Mouse (Mus musculus): ENCODE measurements around the gene Pvr. TPM values are rescaled to one million over a fixed set of nuclear protein-coding genes. Genes with fewer than 3 reads are reported as not detected.

The Pvr gene
- total RNA-seq (2023; ENCODE audit: inconsistent age): 15.8 to 22.5 TPM (median 19.3 TPM) in 4 replicates

DNA sequence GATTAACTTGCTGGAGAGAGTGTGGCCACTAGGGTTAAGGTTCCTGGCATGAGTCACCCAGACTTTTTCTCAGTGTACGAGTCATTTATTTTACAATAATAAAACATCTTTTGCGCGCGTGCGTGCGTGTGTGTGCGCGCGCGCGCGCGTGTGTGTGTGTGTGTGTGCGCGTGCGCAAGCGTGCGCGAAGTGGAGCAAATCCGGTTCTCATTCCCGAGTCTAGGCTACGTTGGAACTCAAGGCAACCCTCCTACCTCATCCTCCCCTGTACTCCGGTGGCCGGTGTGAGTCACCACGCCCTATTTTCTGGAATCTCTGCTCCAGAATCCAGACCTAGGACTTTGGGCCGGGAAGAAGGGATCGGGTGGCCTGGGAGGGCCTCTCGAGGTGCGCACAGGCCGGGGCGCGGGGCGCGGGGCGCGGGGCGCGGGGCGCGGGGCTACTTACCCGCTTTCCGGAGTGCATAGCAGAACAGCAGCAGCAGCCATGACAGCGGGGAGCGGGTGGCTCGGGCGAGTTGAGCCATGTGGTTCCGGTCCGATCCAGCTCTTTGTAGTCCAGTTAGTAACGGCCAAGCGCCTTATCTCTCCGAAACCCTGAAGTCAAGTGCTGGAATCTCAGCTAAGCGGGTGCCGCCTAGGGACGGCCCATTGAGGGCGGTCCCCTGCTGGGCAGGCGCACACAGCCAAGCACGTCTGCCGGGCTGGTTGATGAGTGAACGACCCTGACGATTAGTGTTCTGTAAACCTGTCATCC, at the start of gene Pvr:
TSS of gene Pvr (minus strand) at position 655 of the 756 bp plus-strand sequence.

GRCm38 (mm10) chr7:19964985-19965579, 44.1 kb upstream of the Pvr start, which contains the start of gene Ceacam20:
TSS of gene Ceacam20 (plus strand) at chr7:19965412.

GRCm38 (mm10) chr7:19950589-19950988, 29.6 kb upstream of the Pvr start, which contains the start of gene Igsf23:
TSS of gene Igsf23 (minus strand) at chr7:19950756.

GRCm38 (mm10) chr7:19887849-19888248, 33.1 kb downstream of the Pvr start, which contains the start of gene Ceacam19:
TSS of gene Ceacam19 (minus strand) at chr7:19887965.

DNA sequence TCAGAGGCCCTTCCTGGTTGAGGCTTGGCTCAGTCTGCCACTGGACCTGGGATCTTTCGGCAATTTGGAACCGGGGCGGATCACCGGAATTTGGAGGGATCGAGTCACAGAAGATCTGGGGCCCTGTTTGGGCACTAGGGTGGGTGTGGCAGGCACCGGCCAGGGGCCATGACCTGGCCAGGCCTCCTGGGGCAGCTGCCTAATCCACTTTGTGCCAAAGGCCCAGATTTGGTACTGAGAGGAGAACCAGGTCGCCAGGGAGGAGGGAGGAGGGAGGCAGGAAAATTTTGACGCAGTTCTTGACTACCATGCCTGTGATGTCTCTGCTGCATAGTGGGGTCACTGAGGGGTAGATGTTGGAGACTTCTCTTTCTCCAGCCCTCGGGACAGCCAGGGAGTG, 59.8 kb downstream of the Pvr start, which contains the start of gene Ceacam16:
TSS of gene Ceacam16 (minus strand) at position 101 of the 400 bp plus-strand sequence.

Other genes starting within 250 kb of the Pvr start
- gene Apoc2, start 243.2 kb downstream of the Pvr start, total RNA-seq (2023; ENCODE audit: inconsistent age): not detected in 4 replicates
- not detected in 4 replicates for gene Gm44805, start 239.7 kb downstream of the Pvr start, total RNA-seq (2023; ENCODE audit: inconsistent age)
- not detected in 4 replicates for gene Apoc4, start 239.7 kb downstream of the Pvr start, total RNA-seq (2023; ENCODE audit: inconsistent age)
- gene Apoc1, start 228.5 kb downstream of the Pvr start, total RNA-seq (2023; ENCODE audit: inconsistent age): 1.9 to 4.3 TPM (median 2.0 TPM) in 3 of 4 replicates, not detected in the other
- gene Apoe, start 222.0 kb downstream of the Pvr start, total RNA-seq (2023; ENCODE audit: inconsistent age): 84.7 to 201 TPM (median 96.1 TPM) in 4 replicates
- gene Tomm40, start 205.7 kb downstream of the Pvr start, total RNA-seq (2023; ENCODE audit: inconsistent age): 52.3 to 57.5 TPM (median 53.4 TPM) in 4 replicates
- gene Nectin2, start 170.7 kb downstream of the Pvr start, total RNA-seq (2023; ENCODE audit: inconsistent age): 0.51 TPM in 1 of 4 replicates, not detected in the others
- 0.27 TPM in 1 of 4 replicates, not detected in the others for gene Bcam, start 150.1 kb downstream of the Pvr start, total RNA-seq (2023; ENCODE audit: inconsistent age)
- 0.78 to 1.3 TPM (median 0.86 TPM) in 3 of 4 replicates, not detected in the other for gene Cblc, start 124.4 kb downstream of the Pvr start, total RNA-seq (2023; ENCODE audit: inconsistent age)
- 66.2 to 80.5 TPM (median 75.1 TPM) in 4 replicates for gene Bcl3, start 98.4 kb downstream of the Pvr start, total RNA-seq (2023; ENCODE audit: inconsistent age)
- gene Gm19345, start 69.2 kb downstream of the Pvr start, total RNA-seq (2023; ENCODE audit: inconsistent age): not detected in 4 replicates
- 15.4 to 22.5 TPM (median 16.2 TPM) in 4 replicates for gene Ceacam16, start 59.9 kb downstream of the Pvr start, total RNA-seq (2023; ENCODE audit: inconsistent age)
- not detected in 4 replicates for gene Ceacam19, start 33.2 kb downstream of the Pvr start, total RNA-seq (2023; ENCODE audit: inconsistent age)
- not detected in 4 replicates for gene Igsf23, start 29.6 kb upstream of the Pvr start, total RNA-seq (2023; ENCODE audit: inconsistent age)
- gene Ceacam20, start 44.3 kb upstream of the Pvr start, total RNA-seq (2023; ENCODE audit: inconsistent age): not detected in 4 replicates
- not detected in 4 replicates for gene Nlrp9b, start 70.3 kb upstream of the Pvr start, total RNA-seq (2023; ENCODE audit: inconsistent age)
- gene Vmn1r91, start 178.5 kb upstream of the Pvr start, total RNA-seq (2023; ENCODE audit: inconsistent age): not detected in 4 replicates
- not detected in 4 replicates for gene Gm16442, start 201.4 kb upstream of the Pvr start, total RNA-seq (2023; ENCODE audit: inconsistent age)
- not detected in 4 replicates for gene Vmn1r93, start 217.9 kb upstream of the Pvr start, total RNA-seq (2023; ENCODE audit: inconsistent age)
- gene Vmn1r94, start 247.2 kb upstream of the Pvr start, total RNA-seq (2023; ENCODE audit: inconsistent age): not detected in 4 replicates

Measured in B cell, adult (primary cell).